Mouse (Mus musculus) layer of hippocampus, adult 9-10 months (tissue): Measurements from ENCODE around the gene Rab19.
"Not testable (repeated sequence)": the region's sequence is repeated elsewhere in the genome, so short reads cannot be mapped to it uniquely, and the experiment has no call there.

Experiments
- DNase-seq: peaks from one replicate; pipeline ENCODE4 v3.0.0; 2022; ENCODE audit warnings: low spot score

Rab19 gene

GRCm38 (mm10) chr6:39430722-39431121 is 49.7 kb downstream of the Rab19 start:
- no peak for DNase-seq

GRCm38 (mm10) chr6:39433174-39433573 is 52.2 kb downstream of the Rab19 start:
- no peak for DNase-seq

DNA sequence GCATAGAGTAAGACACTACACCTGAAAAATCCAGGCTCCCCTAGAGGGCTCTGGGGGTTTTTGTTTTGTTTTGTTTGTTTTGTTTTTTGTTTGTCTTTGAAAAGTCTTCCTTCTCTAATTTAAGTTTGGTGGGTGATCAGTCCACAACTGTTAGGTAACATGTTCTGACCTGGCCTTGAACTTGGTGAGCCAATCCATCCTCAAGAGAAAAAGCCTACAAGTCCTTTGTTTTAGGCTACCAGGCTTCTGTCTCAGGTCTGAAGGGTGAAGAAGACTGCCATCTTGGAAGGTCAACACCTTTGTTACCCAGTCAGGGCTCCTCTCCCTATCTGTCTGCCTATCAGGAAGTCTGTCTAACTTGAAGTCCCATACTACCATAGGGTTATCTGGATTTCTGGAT is 52.7 kb downstream of the Rab19 start:
- DNase-seq: no peak

DNA sequence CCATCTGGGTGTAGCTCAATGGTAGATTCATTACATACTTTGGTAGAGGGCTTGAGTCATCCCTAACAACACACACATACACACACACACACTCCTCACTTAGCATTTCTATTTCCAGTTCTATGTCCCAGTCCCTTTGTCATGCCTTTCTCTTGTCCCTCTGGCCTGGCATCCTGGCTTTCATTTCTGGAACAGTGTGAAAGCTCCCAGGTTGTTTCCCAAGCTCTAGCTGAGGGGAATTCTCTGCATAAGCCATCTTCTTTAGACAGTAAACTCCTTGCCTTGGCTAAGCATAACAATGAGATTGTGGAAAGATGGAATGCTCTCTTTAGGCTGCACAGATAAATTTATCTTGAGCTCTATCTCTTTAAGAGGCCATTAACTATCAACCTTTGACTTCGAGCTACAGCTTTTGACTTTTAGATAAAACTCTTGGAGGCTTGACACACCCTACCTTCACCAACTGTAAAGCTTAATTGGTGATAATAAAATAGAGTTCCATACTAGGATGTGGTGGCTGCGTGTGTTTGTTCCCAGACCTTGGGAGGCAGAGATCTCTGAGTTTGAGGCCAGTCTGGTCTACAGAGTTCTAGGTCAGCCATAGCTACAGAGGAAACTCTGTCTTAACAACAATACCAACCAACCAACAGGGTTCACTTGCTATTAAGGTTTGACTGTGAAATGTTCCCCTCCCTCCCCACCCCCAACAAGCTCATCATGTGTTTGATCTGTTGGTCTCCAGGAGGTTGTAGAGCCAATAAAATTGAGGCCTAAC is 53.3 kb downstream of the Rab19 start:
- no peak for DNase-seq

DNA sequence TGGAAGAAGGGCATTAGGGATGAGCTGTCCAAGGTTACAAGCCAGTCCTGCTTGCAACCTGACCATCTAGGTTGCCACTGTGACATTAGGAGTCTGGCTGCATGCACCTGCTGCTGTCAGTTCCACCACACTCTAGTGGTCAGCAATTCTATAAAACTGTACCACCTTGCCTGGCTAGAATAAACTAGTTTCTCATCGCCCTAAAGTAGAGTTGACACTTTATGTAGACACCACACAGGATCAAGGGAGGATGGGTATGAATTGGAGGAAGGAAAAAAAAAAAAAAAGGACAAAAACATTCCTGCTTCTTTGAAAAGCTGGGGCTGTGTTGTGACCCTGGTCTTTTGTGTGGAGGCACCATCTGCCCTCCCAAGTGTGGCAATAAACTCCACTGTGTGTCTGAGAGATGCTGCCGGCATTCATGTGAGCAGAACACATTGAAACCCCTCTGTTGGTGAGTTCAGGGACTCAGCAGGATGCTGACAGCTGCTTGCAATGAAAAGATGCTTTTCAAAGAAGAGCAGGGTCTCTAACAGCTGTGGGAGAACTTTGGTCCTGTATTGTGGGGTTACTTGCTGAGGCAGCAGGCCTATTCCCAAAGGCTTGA is 54.0 kb downstream of the Rab19 start:
- DNase-seq: no peak

GRCm38 (mm10) chr6:39435875-39436274 is 54.9 kb downstream of the Rab19 start:
- no peak for DNase-seq

DNA sequence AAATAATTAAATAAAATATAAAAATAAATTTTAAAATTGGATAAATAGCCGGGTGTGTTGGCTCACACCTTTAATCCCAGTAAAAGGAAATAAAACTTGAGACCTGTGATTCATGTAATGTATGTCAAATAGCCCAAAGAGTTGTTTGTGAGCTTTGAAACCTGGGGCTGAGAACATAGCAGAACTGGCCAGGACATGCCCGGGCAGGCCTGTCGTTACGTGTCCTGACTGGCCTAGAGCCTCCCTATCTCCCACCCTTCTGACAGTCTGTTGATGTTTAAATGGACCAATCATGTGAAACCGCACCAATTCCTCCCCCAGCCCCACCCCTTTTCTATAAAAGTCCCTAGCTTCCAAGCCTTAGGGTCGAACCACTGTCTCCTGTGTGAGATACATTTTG is 56.5 kb downstream of the Rab19 start:
- not testable (repeated sequence) for DNase-seq
